Mouse (Mus musculus): ENCODE results near the gene Iqcd.

GRCm38 (mm10) chr5:120644227-120644626 lies 55.4 kb downstream of the Iqcd start:
- TF ChIP-seq CTCF (IDR thresholded peaks at IDR 0.05) (no peak), EP300 (IDR thresholded peaks at IDR 0.05; ENCODE audit: insufficient read depth, low read depth, low read length) (no peak), POLR2A (IDR thresholded peaks at IDR 0.05; ENCODE audit: insufficient read depth, low read depth, low read length) (no peak)

All from heart, adult 2 months (tissue).